Mouse (Mus musculus) cerebellum, adult 2 months (tissue): Measurements from ENCODE around the gene Cfap61.

Source experiments
- CTCF ChIP-seq: fragments of 200-500 bp; IDR thresholded peaks from 2 replicates; pipeline ENCODE4 v1.5.1; 2011; ENCODE audit warnings: low read depth, mild to moderate bottlenecking, control low read depth, low read length, moderate library complexity, borderline replicate concordance; ENCODE audit not compliant: insufficient read depth
- POLR2A ChIP-seq: fragments of 200-500 bp; IDR thresholded peaks from 2 replicates; pipeline ENCODE4 v1.6.1; 2011; ENCODE audit warnings: low read length, control low read depth, borderline replicate concordance; ENCODE audit not compliant: insufficient read depth

DNA sequence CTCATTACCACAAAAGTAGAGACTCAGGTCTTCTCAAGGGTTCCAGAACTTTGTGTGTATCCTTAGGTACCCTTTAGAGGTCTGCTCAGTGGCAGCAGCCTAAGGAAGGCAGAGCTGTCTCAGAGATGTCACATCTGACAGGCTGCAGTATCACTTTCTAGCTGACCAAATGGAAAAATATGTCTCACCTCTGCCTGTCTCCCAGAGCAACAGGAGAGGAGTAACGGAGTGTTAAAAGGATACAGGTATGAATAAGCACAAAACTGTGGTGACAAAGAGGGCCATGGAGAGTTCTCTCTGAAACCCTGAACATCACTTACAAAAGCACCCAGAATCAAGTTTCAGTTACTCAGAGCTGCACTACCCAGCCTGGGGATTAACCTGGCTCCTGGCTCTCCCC is 319.8 kb downstream of the Cfap61 start:
- TF ChIP-seq CTCF: no peak
- no peak for TF ChIP-seq POLR2A
